Mouse (Mus musculus) intestine, embryonic 15.5 days (tissue): ENCODE data around the gene Ugt1a8. TPM values are rescaled to one million over a fixed set of nuclear protein-coding genes. Genes with fewer than 3 reads are reported as not detected.
"Not testable (repeated sequence)": the region's sequence is repeated elsewhere in the genome, so short reads cannot be mapped to it uniquely, and the experiment has no call there.

Experiments
- ATAC-seq: fragments of 200-750 bp; cut with Nextera tagmentation; 2 replicates; pipeline ENCODE4 v1.8.0; 2017; ENCODE audit warnings: moderate TSS enrichment, moderate library complexity
- H3K27ac ChIP-seq: fragments of 300-500 bp; sonication (generic); 2 replicates; pipeline ENCODE4 v1.5.1; 2015; ENCODE audit warnings: mild to moderate bottlenecking, inconsistent platforms
- H3K27me3 ChIP-seq: fragments of 300-500 bp; sonication (generic); replicated peaks from 2 replicates; pipeline ENCODE4 v1.6.1; 2015; ENCODE audit warnings: inconsistent platforms
- H3K36me3 ChIP-seq: fragments of 300-500 bp; sonication (generic); 2 replicates; pipeline ENCODE4 v1.6.1; 2015; ENCODE audit warnings: inconsistent platforms
- H3K4me1 ChIP-seq: fragments of 300-500 bp; sonication (generic); replicated peaks from 2 replicates; pipeline ENCODE4 v1.6.1; 2015; ENCODE audit warnings: inconsistent platforms
- H3K4me2 ChIP-seq: fragments of 300-500 bp; sonication (generic); replicated peaks from 2 replicates; pipeline ENCODE4 v1.6.1; 2015; ENCODE audit warnings: mild to moderate bottlenecking, inconsistent platforms
- H3K4me3 ChIP-seq: fragments of 300-500 bp; sonication (generic); replicated peaks from 2 replicates; pipeline ENCODE4 v1.5.1; 2015; ENCODE audit warnings: inconsistent platforms
- H3K9ac ChIP-seq: fragments of 300-500 bp; sonication (generic); 2 replicates; pipeline ENCODE4 v1.6.1; 2015; ENCODE audit warnings: inconsistent platforms
- H3K9me3 ChIP-seq: fragments of 300-500 bp; sonication (generic); 2 replicates; pipeline ENCODE4 v1.6.1; 2016; ENCODE audit warnings: inconsistent platforms
- WGBS: fragments of 180-500 bp; shearing (Covaris S2); methylation state at CpG from one replicate; pipeline ENCODE4 v1.1.7; 2015; 5-methylcytosine and 5-hydroxymethylcytosine counted together
- polyA plus RNA-seq: library from polyadenylated mRNA; unstranded; fragments of >200 nt; fragmentation: Nextera tagmentation; extraction: Ambion mirVana; gene quantifications from 2 replicates; pipeline ENCODE4 v1.2.1, GENCODE M21; 2015

Ugt1a8 gene
- polyA plus RNA-seq: not detected in 2 replicates

GRCm38 (mm10) chr1:88087513-88087912, at the start of gene Ugt1a8:
Ugt1a8 (plus strand) TSS chr1:88087813.
- Histone ChIP-seq H3K4me3 (no peak within 1 kb of the TSS), H3K4me2 (no peak within 1 kb of the TSS), H3K27ac (no peak within 1 kb of the TSS), H3K36me3 (no peaks in the 10 kb centered on the region), H3K9me3 (no peaks in the 10 kb centered on the region), H3K4me1 (0 out of 2 replicates have a peak, but pooled peaks cover 2% of the 10 kb centered on the region), H3K27me3 (no peaks in the 10 kb centered on the region), H3K9ac (no peak within 1 kb of the TSS)
- 69% methylated on average over 3 of the region's 3 CpGs for WGBS
- no peak for ATAC-seq

DNA sequence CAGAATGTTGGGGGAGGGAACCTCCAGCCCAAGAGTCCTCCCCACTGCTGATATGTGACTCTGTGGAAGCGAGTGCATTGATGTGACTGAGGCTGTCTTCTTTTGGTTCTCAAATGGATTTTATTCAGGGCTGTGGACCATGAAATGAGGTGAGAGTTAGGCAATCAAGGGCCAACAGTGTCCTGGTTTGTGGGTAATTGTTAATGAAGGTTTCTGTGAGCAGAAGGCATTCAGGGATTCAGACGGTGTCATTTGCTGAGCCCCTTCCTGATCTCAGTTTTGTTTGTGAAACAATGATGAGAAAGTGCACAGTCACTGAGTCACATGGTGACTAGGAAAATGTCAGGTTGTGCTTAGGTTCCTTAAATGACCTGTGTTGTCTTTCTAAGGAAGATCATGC, 44.6 kb upstream of the Ugt1a8 start:
- H3K9ac ChIP-seq, H3K4me3 ChIP-seq, H3K4me2 ChIP-seq, ATAC-seq, H3K27ac ChIP-seq, H3K27me3 ChIP-seq, H3K36me3 ChIP-seq, H3K9me3 ChIP-seq, H3K4me1 ChIP-seq: not testable (repeated sequence)
- WGBS: 81% methylated on average over 1 of the region's 2 CpGs

DNA sequence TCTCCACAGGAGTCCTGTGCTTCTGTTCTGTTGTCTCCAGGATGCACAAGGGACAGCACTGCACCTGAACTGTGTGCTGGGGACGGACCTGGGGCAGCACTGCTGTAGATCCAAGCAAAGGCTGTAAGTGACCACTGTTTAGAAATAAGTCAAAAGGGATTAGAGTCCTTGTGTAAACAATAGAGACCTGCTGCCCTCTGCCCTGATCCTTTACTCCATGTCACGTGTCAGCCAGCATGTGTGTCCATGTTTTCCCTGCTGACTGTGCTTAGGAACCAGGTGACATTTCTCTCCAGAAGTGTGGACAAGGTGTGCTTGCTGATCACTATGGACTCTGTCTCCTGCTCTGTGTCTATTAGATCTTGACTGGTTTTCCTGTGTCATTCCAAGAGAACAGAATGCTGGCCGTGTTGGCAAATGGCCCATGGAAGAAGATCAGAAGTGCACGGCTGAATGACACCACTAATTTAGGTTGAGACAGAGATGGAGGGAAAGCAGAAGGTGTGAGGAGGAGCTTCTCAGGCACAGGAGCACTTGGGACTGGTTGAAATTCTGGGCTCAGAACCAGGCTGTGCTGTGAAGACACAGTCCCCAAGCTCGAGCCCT, 42.7 kb upstream of the Ugt1a8 start:
- H3K4me1 ChIP-seq, H3K4me3 ChIP-seq, H3K27ac ChIP-seq, H3K27me3 ChIP-seq, H3K9ac ChIP-seq, ATAC-seq, H3K36me3 ChIP-seq, H3K9me3 ChIP-seq, H3K4me2 ChIP-seq: not testable (repeated sequence)
- 54% methylated on average over 4 of the region's 5 CpGs for WGBS

- not testable (repeated sequence) for H3K27ac ChIP-seq, H3K27me3 ChIP-seq, H3K4me2 ChIP-seq, H3K36me3 ChIP-seq, H3K9me3 ChIP-seq, H3K4me3 ChIP-seq, ATAC-seq, H3K9ac ChIP-seq, H3K4me1 ChIP-seq
- WGBS: 88% methylated on average over 2 of the region's 2 CpGs
Observed at GRCm38 (mm10) chr1:88047408-88047807, 40.2 kb upstream of the Ugt1a8 start.

DNA sequence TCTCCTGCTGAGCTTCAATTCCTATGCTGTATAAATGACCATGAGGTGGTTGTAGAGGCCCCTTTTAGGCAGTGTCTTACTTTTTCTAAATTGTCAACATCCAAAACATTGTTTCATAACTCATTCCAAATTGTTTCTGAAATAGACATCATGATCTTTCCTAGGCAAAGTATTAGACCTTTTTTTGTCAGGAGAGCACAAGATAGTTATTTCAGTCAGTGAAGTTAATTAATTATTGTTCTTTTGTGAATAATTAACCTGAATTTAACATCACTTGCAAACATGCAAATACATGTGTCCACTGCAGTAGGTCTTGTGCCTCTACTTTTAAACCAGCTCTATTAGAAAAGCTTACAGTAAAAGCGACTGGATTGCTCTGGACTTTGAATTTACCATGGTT, 32.5 kb upstream of the Ugt1a8 start, which contains the start of gene Ugt1a10:
TSS of gene Ugt1a10 (plus strand) at position 301 of the 400 bp plus-strand sequence.
- no peak for ATAC-seq
- H3K27ac ChIP-seq: no peak within 1 kb of the TSS
- no peaks in the 10 kb centered on the region for H3K27me3 ChIP-seq
- no peaks in the 10 kb centered on the region for H3K36me3 ChIP-seq
- H3K9ac ChIP-seq: no peak within 1 kb of the TSS
- H3K4me2 ChIP-seq: no peak within 1 kb of the TSS
- no peaks in the 10 kb centered on the region for H3K4me1 ChIP-seq
- H3K4me3 ChIP-seq: no peak within 1 kb of the TSS
- no peaks in the 10 kb centered on the region for H3K9me3 ChIP-seq
- WGBS: 71% methylated on average over 1 of the region's 1 CpGs

- not testable (repeated sequence) for H3K4me2 ChIP-seq, H3K27ac ChIP-seq, H3K27me3 ChIP-seq, H3K36me3 ChIP-seq, H3K4me1 ChIP-seq, H3K9me3 ChIP-seq, H3K9ac ChIP-seq, H3K4me3 ChIP-seq, ATAC-seq
- WGBS: 85% methylated on average over 1 of the region's 2 CpGs
Observed at GRCm38 (mm10) chr1:88066472-88067102, 21.0 kb upstream of the Ugt1a8 start.

DNA sequence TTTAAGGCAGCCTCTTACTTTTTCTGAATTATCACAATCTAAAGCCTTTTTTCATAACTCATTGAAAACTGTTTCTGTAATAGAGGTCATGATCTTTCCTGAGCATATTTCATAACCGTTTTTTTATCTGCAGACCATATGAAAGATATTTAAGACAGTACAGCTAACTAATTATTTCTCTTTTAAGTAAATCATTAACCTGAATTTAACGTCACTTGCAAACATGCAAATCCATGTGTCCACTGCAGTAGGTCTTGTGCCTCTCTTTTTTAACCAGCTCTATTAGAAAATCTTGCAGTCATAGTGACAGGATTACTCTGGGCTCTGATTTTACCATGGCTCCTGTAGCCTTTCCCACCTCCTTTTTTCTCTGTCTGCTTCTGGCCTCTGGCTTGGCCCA, 17.1 kb upstream of the Ugt1a8 start, which contains the start of gene Ugt1a9:
TSS of gene Ugt1a9 (plus strand) at position 306 of the 400 bp plus-strand sequence.
- WGBS: 49% methylated on average over 2 of the region's 2 CpGs
- Histone ChIP-seq H3K4me3 (no peak within 1 kb of the TSS), H3K9me3 (no peaks in the 10 kb centered on the region), H3K9ac (no peak within 1 kb of the TSS), H3K36me3 (no peaks in the 10 kb centered on the region), H3K4me1 (no peaks in the 10 kb centered on the region), H3K27me3 (no peaks in the 10 kb centered on the region), H3K4me2 (no peak within 1 kb of the TSS), H3K27ac (no peak within 1 kb of the TSS)
- peak; percentile 69 for ATAC-seq

- 73% methylated on average over 4 of the region's 4 CpGs for WGBS
- no peak overlapping the region for H3K4me2 ChIP-seq
- no peaks in the 10 kb centered on the region for H3K4me1 ChIP-seq
- no peak overlapping the region for H3K27ac ChIP-seq
- H3K36me3 ChIP-seq: no peaks in the 10 kb centered on the region
- H3K9ac ChIP-seq: no peak overlapping the region
- no peak for ATAC-seq
- H3K9me3 ChIP-seq: no peaks in the 10 kb centered on the region
- no peaks in the 10 kb centered on the region for H3K27me3 ChIP-seq
- H3K4me3 ChIP-seq: no peak overlapping the region
Observed at GRCm38 (mm10) chr1:88070902-88071301, 16.7 kb upstream of the Ugt1a8 start.

DNA sequence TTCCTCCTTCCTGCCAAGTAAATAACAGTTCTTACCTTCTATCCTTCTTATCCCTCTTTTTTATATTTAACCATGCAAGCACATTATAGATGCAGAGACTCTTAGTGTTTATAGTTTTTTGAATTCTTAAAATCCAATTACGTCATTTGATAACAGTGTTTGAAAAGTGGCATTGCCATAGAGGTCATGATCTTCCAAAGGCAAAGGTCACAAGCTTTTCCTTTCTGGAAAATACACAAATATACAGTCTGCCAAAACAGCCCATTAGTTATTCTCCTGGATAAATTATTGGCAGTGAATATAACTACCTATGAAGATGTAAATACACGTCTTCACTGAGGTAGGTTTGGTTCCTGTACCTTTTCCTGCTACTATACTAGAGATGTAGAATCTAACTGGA, 13.1 kb upstream of the Ugt1a8 start:
- Histone ChIP-seq H3K36me3 (no peaks in the 10 kb centered on the region), H3K4me2 (no peak overlapping the region), H3K9me3 (no peaks in the 10 kb centered on the region), H3K4me3 (no peak overlapping the region), H3K4me1 (no peaks in the 10 kb centered on the region), H3K27me3 (no peaks in the 10 kb centered on the region), H3K9ac (no peak overlapping the region), H3K27ac (no peak overlapping the region)
- ATAC-seq: no peak
- 76% methylated on average over 2 of the region's 2 CpGs for WGBS

DNA sequence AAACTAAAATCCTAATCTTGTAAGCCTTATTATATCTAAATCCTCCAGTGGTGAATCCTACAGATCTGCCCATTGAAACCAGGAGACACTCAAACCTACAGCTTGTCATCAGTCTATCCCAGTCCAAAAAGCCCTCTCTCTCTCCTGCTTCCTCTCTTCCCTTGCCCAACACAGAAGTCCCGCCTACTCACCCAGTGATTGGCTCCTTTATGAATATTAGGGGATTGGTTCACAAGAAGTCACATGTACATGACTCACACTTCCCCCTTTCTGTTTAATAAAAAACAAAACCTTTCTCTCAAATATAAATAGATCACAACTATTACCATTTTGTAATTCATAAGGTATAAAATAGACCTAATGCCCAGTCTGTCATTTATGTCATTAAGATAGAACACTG, 10.5 kb upstream of the Ugt1a8 start:
- Histone ChIP-seq H3K4me2 (no peak overlapping the region), H3K27me3 (no peaks in the 10 kb centered on the region), H3K4me1 (no peaks in the 10 kb centered on the region), H3K27ac (no peak overlapping the region), H3K36me3 (no peaks in the 10 kb centered on the region), H3K9me3 (no peaks in the 10 kb centered on the region), H3K9ac (no peak overlapping the region), H3K4me3 (no peak overlapping the region)
- no peak for ATAC-seq
- 88% methylated on average over 1 of the region's 1 CpGs for WGBS

DNA sequence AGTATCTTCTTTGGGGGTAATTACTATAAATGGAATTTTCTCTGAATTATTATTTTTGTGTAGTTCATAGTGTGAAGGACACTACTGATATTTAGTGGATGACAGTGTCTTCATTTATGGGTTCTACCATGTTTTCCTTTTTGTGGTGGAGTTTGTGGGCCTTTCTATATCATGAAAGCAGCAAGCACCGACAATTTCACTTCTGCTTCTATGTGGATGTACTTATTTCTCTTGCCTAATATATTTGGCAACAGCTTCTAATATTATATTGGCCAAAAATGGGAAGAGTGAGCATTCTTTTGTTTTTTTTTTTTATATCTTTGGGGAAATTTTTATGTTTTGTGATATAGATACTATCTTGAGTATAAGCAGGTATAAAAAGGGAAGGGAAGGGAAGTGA, 5.9 kb upstream of the Ugt1a8 start:
- no peak overlapping the region for H3K4me3 ChIP-seq
- H3K4me1 ChIP-seq: no peaks in the 10 kb centered on the region
- H3K36me3 ChIP-seq: no peaks in the 10 kb centered on the region
- H3K4me2 ChIP-seq: no peak overlapping the region
- WGBS: 89% methylated on average over 1 of the region's 1 CpGs
- no peak for ATAC-seq
- no peak overlapping the region for H3K27ac ChIP-seq
- no peaks in the 10 kb centered on the region for H3K9me3 ChIP-seq
- no peak overlapping the region for H3K9ac ChIP-seq
- no peaks in the 10 kb centered on the region for H3K27me3 ChIP-seq

DNA sequence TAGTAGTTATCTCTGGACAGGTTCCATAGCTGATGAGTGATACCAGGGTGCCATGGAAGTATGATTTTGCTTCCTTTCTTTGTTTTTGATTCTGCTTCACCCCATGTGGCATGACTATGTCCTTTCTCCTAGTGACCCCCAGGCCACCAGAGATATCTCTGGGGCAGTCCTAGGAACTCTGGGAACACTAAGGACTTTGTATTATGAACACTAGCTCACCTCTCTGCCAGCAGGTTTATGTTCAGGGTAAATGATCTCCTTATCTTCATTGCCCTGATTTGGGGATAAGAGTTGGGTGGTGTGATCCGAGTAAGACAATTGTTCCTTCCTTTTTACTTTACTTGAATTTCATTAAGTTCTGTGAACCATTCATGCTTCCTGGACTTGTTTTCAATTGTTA, 1.5 kb upstream of the Ugt1a8 start:
- ATAC-seq: peak; percentile 89
- H3K4me1 ChIP-seq: no peaks in the 10 kb centered on the region

GRCm38 (mm10) chr1:88092341-88092740, 4.7 kb downstream of the Ugt1a8 start:
- Histone ChIP-seq H3K27me3 (no peaks in the 10 kb centered on the region), H3K9ac (no peak overlapping the region), H3K4me2 (no peak overlapping the region), H3K27ac (no peak overlapping the region), H3K4me3 (no peak overlapping the region), H3K9me3 (no peaks in the 10 kb centered on the region), H3K4me1 (0 out of 2 replicates have a peak, but pooled peaks cover 2% of the 10 kb centered on the region), H3K36me3 (no peaks in the 10 kb centered on the region)
- no peak for ATAC-seq

More for the DNA sequence above, 1.5 kb upstream of the Ugt1a8 start:
- no peak overlapping the region for H3K4me3 ChIP-seq
- H3K9ac ChIP-seq: no peak overlapping the region
- WGBS: 46% methylated on average over 1 of the region's 1 CpGs
- H3K27ac ChIP-seq: no peak overlapping the region
- no peaks in the 10 kb centered on the region for H3K36me3 ChIP-seq
- H3K9me3 ChIP-seq: no peaks in the 10 kb centered on the region
- H3K27me3 ChIP-seq: no peaks in the 10 kb centered on the region
- no peak overlapping the region for H3K4me2 ChIP-seq
